Mouse (Mus musculus): ENCODE measurements around the gene Ano9.

GRCm38 (mm10) chr7:141058601-141059341, 58.8 kb downstream of the Ano9 start:
- TF ChIP-seq GATA1 (IDR thresholded peaks at IDR 0.05; ENCODE audit: low read depth, low read length) (no peak), MYC (IDR thresholded peaks at IDR 0.05; ENCODE audit: low read depth, low read length) (no peak), TCF12 (IDR thresholded peaks at IDR 0.05; ENCODE audit: low read depth, low read length) (no peak), POLR2A (IDR thresholded peaks at IDR 0.05; ENCODE audit: control insufficient read depth in 1 of 2, insufficient read depth in 1 of 2, low read depth in 1 of 2, low read length in 2 of 2, poor library complexity in 1 of 2) (no peak), MAX (IDR thresholded peaks at IDR 0.05; ENCODE audit: low read length) (no peak), USF1 (IDR thresholded peaks at IDR 0.05; ENCODE audit: low read depth, low read length) (no peak), ZNF384 (IDR thresholded peaks at IDR 0.05; ENCODE audit: low read depth, low read length) (no peak), EP300 (IDR thresholded peaks at IDR 0.05; ENCODE audit: low read depth in 1 of 2, low read length in 2 of 2) (no peak)

All from MEL (cell line).